Mouse (Mus musculus) c-Kit-positive CD71-positive TER-119-negative erythroid progenitor cells, embryonic 14.5 days (primary cell): ENCODE measurements around the gene Ncoa1.
"Not testable (repeated sequence)": the region's sequence is repeated elsewhere in the genome, so short reads cannot be mapped to it uniquely, and the experiment has no call there.

Experiments
- DNase-seq: peaks from one replicate; pipeline ENCODE4 v3.0.0-alpha.2; 2013; ENCODE audit warnings: low read depth

Gene Ncoa1

GRCm38 (mm10) chr12:4313824-4314223 lies 163.2 kb downstream of the Ncoa1 start:
- no peak for DNase-seq

DNA sequence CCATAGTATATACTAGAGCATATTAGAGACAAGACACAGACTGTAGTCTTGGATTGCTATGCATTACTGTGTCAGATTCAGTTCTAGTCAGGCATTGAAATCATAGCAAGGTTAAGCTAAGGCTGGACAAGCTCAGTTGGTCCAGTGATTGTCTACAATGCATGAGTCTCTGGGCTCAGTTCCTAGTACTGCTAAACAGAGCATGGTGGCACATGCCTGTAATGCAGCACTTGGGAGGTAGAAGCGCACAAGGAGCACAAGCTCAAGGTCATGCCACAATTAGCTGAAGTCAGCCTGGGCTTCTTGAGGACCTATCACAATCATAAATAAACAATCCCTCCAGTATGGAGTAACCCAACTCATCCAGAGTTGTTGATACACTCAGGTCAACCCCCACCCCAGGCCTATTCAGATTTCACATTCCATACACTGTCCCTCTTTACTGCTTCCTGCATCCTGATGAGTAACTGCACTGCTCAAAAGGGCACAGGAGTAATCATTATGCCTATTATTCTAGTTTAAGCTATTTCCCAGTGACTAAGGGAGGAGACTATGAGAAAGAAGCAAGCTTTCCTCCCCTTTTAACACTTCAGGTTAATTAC lies 170.2 kb downstream of the Ncoa1 start:
- DNase-seq = no peak

DNA sequence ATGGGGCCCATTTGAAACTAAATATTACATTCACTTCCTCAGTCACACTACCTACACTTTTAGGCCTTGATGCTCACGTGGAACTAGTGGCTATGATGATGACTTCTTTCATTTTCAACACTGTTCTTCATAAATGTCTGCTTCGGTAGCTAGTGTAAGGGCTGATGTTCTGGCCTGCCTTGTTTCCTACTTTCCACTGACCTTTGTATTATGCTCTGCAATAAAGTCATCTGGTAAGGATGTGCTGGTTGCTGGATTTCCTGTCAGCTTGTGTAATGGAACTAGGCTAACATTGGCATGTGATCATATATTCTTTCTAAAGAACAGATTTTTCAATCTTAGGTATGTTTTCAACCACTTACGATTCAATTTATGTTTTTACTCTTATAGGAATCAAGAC lies 177.7 kb downstream of the Ncoa1 start:
- DNase-seq = no peak

GRCm38 (mm10) chr12:4298626-4299025 lies 178.4 kb downstream of the Ncoa1 start:
- no peak for DNase-seq

DNA sequence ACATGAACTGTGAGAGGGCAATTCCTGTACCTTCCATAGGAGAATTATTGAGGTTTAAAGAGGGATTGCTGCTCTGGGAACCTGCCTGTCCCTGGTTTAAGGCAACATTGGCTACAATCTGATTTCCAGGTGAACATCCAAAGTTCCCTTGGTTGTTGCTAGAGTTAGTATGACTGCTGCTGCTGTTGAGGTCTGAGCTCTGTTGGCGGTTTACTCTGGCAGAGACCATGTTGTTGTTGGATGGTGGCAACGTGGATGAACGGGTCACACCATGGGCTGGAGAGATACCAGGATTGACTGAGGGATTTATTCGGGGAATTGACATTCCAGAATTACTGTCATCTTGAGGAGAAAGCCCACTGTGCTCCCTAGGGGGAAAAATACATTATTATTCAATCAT lies 181.1 kb downstream of the Ncoa1 start:
- DNase-seq = no peak

DNA sequence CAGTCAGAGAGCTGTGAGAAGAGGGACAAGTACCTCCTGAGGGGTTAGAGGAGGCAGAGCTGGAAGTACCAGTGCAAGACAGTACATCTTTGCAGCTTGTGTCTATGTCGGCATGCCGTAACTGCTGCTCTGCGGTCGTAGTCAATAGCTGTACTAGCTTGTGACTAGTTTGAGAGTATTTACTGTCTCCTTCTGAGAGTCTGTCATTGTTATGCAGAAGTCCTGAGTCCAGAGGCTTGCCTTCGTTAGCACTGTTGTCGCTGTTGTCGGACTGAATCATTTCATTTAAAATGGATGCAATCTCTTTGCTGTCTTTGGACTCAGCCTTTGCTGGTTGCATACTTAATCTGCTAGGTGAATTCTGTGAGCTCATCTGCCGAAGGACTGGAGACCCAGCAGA lies 181.7 kb downstream of the Ncoa1 start:
- DNase-seq = no peak

DNA sequence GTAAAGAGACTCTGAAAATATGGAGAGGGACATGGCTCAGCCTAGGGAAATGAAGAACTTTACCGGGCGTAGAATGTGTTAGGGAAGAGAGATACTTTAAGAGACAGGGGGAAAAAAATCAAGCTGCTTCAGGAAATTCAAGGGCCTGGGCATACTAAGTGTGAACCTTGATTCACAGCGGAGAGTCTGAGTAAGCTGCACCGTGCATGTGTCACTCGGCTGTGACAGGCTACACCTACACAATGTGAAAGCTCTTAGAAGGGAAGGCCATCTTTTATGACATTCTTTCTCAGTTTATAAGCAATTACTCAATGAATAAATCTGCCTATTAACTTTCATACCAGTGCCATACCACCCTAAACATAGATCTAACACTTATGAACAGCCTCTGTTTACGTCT lies 183.2 kb downstream of the Ncoa1 start:
- no peak for DNase-seq

- no peak for DNase-seq
Measured at GRCm38 (mm10) chr12:4285186-4285585, 191.8 kb downstream of the Ncoa1 start.

DNA sequence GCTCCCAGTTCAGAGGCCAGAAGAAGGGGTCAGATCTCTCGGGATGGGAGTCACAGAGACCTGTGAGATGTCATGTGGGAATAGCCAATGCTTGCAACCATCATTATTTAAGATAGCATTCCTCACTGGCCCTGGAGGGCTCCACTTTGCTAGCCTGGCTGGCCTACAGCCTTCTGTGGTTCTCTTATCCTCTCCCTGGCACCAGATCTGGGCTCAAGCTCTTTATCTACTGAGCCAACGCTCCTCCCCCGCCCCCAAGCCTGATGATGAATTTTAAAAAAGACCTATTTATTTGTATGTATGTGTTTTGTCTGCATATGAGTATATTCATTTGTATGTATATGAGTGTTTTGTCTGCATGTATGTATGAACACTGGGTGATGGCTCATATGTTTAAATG lies 197.1 kb downstream of the Ncoa1 start:
- no peak for DNase-seq

- DNase-seq = no peak
Measured at GRCm38 (mm10) chr12:4278978-4279755, 197.8 kb downstream of the Ncoa1 start.

DNA sequence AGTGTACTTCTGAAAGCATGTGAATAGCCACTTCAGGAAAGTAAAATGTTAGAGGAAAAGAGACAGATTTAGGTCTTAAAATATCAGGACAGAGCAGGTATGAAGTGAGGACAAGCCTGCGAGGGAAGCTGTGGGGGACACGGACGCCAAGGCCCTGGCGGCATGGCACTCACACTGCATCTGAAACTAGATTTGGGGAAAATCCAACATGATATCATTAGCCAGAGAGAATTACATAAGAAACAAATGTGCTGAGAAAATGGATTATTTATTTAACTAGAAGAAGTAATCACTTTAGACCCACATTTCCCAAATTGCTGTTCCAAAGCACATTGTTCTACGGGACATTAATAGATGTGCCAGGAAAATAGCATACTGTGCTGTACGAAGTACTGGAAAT lies 205.9 kb downstream of the Ncoa1 start:
- no peak for DNase-seq

GRCm38 (mm10) chr12:4267765-4268164 lies 209.2 kb downstream of the Ncoa1 start:
- DNase-seq = no peak

- DNase-seq = peak; percentile 73
Measured at GRCm38 (mm10) chr12:4252742-4253655, 224.0 kb downstream of the Ncoa1 start.

DNA sequence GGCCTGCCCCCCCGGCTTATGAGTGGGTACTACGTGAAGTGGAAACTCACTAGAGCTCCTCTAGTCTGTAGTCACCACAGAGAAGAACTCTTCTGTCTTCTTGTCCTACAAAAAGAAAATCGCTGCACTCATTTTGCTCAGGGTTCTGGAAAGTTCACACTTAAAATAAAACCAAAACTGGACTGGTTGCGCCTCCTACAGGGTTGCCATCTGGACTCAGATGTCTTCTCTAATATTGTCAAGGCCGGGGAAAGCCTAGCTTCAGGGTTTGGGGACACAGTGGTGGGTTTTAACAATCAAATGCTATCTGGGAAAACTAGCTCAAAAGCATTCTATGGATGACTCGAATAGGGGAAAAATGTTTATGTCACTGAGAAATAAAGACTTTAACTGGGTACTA lies 227.2 kb downstream of the Ncoa1 start:
- DNase-seq = no peak

DNA sequence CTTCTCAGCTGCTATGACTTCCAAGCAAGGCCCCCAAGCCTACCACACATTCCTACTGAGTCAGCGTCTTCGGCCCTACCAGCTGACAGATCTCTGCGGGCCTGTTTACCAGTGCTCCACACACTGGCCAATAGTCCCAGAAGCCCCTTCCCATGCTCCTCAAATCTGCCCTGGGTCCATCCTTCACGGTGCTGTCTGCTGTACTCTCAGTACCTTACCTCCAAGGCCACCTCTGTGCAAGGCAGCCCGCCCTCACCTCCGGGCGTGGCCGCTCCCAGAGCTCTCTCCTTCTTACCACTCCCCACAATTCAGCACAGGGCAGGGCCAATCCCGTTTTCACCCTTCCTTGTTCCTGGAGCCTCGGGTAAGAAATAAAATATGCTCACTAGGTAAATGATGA lies 231.2 kb downstream of the Ncoa1 start:
- DNase-seq = no peak

DNA sequence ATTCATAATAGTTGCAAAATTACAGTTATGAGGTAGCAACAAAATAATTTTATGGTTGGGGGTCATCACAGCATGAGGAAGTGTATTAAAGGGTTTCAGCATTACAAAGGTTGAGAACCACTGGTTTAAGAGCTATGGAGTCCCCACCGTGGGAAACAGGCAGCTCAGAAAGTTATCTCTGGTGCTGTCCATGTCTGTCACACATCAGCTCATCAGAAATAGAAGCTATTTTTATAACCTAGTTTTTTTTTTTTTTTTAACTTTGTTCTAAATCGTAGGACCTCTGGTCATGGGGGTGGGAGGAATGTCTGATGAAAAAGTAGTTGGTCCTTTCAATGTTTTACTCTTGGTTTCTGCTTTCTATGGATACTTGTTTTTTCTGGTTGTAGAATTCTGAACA lies 233.2 kb downstream of the Ncoa1 start:
- no peak for DNase-seq

DNA sequence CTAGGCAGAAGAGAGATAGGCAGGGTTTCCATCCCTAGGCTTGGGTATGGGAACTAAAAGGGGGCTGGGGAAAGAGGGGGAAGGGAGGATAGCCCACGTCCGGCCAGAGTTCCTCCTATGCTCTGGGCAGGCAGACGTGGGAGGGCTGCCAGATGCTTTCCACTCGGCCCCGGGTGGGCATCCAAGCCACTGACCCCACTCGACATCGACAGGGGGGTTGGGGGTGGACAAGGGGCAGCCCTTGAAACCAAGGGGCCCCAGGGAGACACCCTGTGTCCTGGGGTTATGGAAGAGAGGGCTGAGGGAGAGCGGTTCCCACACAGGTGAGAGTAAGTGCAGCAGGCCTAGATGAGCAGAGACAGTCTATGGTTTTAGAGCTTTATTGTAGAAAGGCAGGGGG lies 236.7 kb downstream of the Ncoa1 start:
- not testable (repeated sequence) for DNase-seq

DNA sequence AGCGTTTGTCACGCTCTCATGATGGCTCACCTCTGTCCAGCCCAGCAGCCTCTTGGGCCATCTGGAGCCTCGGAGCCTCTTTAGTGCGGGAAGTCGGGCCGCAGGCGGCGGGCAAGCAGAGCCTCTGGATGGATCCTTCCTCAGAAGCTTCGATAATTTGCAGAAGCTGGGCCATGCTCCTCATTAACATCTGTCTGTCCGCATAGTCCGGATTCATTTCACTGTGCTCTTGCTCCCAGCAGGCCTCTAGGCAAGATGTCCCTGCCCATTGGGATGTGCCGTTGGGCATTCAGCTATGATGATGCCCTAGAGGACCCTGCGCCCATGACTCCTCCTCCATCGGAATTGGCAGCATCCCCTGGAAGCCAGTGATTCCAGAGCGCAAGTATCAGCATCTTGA lies 239.5 kb downstream of the Ncoa1 start:
- no peak for DNase-seq

DNA sequence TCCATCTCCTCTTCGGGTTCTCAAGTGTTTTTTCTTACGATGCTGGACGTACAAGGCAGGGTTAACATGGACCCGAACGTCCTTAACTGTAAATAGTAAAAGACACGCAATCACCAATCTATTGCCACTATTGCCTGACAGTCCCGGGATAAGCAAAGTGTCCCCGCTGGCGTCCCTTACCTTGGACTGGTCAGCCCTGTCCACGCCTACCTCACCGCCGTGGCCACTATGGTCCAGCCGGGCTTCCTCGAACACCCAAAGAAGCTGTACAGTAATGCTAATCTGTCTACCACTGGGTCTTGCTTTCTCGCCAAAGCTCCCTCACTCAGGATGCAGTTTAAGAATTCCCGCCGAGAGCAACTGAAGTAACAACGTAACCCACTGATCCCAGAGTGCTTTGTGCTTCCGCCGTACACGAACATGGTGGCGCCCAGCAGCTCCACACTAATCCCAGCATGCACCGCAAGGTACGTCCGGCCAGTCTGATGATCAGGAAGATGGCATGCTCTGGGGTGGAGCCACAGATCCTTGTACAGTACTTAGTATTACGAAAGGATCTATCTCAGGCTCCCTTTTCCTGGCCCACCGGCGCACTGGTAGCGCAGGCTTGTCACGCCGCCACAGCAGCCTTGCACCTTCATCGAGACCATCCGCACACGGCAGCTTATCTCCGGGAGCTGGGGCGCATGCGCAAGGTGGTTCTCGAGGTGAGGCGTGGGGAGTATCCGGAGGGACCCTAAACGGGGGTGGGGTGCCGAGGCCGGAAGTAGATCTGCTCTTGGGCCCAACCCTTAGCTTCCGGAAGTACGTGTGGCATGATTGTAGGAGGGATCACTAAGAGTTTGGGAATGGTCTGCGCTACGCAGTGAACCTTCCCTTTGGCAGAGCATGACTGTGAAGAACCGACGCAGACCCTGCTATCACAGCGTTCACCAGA lies 243.1 kb downstream of the Ncoa1 start, which contains the start of the genes Ptrhd1 and Cenpo:
Gene Ptrhd1 (plus strand): TSS at position 456 of the 937 bp plus-strand sequence.
Gene Cenpo (minus strand): TSS at position 723 of the 937 bp plus-strand sequence.
- DNase-seq = peak; percentile 88

DNA sequence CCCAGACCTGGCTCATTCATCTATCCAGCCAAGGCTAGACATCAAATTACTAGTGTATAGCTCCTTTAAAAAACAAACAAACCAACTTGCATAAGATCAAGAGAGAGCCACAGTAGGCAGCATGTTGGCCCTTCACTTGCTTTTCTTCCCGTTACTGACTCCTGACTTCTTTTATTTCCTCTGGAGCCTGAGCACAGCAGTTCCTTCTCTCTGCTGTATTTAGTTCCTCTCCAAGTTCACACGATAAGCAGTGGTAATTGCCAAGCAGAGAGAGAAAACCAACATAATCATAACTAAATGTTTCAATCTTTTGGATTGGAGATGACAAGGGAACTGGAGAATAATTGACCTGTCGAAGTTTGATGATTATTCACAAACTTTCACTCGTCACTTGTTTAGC lies 244.2 kb downstream of the Ncoa1 start:
- no peak for DNase-seq

- no peak for DNase-seq
Measured at GRCm38 (mm10) chr12:4230156-4230555, 246.8 kb downstream of the Ncoa1 start.

DNA sequence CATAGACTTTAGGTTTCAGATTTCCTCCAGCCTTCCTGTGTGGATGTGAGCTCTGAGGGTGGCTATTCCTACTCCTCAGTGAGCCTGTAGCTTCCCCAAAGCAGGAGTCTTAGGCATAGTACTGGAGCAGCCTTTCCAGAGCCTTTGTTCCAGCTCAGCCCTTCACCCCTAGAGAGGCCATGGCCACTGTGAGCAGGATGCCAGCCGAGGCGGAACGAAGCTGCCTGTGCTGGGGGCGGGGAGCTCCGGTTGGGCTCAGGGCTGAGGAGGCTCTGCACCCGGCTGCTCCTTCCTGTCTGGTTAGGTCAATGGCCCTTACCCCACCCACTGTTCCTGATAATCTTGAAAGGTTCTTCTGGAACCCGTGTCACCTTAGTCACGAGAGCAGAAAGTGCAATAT lies 264.1 kb downstream of the Ncoa1 start:
- no peak for DNase-seq
